Mouse (Mus musculus) T-helper 1 cell (primary cell): ENCODE data around the gene 1700020N01Rik.

Experiments used
- in situ Hi-C: fragments of 300-600 bp; cut with MboI, MseI; formaldehyde crosslinking; loops from one replicate; pipeline ENCODE4 v1.15.1; 2025; ENCODE audit warnings: high pct_unique_total_duplicates

Gene 1700020N01Rik

DNA sequence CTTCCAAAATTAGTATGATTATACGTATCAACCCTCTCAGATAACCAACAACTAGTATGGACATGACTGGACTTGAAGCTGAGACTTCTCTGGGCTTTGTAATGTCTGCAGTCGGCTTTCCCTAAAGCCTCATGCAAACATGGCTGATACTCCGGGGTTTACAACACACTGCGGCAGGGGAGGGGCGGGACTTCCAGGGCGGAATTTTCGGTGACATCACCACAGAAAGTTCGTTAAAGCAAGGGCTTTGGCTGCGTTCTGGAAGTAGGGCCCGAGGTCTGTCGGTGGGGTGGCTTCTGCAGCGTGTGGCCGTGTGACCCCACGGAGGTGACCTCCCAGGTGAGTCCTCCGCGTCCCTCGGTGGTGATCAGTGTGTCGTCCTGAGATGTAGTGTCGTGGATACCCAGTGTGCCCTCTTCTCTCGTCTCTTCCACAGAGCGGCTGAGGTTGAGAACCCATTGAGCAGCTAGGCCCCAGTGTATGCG, at the start of gene 1700020N01Rik:
Gene 1700020N01Rik, plus strand, starts transcription at position 250 of the 485 bp plus-strand sequence.
- in situ Hi-C loops: no loop called here

DNA sequence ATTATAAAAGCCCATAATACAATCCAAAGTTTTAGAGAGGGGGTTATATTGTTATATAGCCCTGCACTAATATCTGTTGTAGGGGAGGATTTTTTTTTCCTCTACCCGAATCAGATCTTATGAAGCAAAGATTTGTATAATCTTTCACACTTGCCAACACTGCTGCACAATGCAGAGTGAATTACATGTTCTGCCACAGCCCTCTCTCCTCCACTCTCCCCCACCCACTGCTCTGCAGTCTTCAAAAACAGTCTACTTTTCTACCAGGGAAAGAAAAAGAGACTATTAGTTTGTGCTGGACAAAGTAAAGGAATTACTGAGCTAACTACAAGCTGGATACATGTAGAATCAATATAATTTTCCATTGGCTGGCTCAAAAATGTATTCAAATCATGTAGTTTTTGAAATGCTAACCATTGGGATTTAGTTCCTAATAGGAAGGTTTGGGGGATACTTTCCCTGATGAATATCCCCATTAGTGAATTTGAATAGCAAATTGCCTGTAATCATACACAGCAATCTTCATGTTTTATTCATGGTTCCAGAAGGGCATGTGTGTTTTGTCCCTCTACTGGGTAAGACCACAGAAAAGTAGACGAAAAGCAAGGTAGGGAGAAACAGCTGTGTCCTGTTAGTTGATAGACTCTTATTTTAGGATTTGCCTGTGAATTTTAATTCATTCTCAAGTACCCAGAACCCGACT, 49.2 kb upstream of the 1700020N01Rik start:
- in situ Hi-C loops: no loop called here

- in situ Hi-C loops: no loop called here
Observed at GRCm38 (mm10) chr10:21544721-21545120, 48.2 kb upstream of the 1700020N01Rik start.

DNA sequence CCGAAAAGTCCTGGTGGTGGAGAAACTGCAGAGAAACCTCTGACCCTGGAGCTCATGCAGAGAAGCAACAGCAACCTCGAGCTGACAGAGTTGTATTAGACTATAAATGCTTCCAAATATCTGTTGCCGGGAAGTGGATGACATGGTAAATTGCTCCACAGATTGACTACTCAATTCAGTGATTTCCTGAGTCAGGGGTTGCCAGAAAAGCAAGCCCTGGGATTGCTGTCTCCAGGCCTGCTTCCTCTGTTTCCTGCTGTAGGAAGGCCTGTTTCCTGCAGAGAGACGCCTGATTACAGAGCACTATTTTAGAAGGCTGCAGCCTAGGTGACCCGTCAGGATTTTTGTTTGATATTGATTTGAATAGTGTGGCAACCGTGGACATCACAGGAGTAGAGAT, 47.5 kb upstream of the 1700020N01Rik start:
- in situ Hi-C loops: no loop called here

- in situ Hi-C loops: no loop called here
Observed at GRCm38 (mm10) chr10:21548871-21549505, 44.0 kb upstream of the 1700020N01Rik start.

- in situ Hi-C loops: no loop called here
Observed at GRCm38 (mm10) chr10:21552967-21553682, 39.8 kb upstream of the 1700020N01Rik start.

GRCm38 (mm10) chr10:21553683-21554035, 39.3 kb upstream of the 1700020N01Rik start:
- in situ Hi-C loops: no loop called here

DNA sequence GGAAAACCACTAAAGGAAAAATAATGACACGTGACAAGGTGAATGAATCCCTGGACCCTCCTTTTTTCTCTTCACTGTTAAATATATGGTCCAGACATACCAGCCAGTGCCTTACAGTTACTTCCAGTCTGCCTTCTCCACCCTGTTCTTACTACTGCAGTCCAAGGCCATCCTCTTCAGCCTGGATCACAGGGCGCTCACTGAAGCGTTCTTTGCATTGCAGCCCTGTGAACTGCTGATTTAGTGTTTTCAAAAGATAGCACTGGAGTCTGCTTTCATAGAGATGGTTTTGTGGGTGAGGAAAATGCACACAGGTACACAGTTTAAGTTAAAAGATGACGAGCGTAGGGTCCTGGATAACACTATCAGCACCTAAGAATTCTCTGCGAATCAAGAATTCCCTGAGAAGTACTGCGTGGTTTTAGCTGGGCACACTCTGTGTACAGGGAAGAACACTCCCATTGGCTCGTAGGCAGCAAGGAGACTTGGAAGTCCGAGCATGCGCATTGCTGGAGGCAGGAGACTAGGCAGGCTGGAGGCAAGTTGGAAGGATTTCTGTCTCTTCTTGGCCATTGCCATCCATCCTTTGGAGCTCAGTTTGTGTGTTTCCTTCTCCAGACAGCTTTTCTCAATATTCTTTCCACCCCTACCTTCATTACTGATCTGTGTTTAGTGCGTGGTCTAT, 37.9 kb upstream of the 1700020N01Rik start:
- in situ Hi-C loops: no loop called here

DNA sequence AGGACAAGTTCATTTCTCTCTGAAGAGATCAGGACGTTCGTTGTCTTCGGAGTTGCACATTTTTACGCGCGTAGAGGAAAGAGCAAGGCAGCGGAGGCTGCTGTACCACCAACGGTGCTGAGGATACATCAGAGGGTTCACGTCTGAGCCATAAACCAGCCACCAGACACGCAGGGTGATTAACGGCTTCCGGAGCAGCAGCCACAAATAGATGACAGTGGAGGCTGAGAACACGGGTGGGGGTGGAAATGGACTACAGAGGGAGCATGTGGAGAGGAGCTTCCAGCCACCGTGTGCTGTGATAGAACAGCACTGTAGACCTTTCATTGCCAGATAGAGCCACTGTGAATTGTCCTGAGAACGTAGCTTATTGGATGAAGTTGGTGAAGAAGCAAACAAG, 33.2 kb upstream of the 1700020N01Rik start:
- in situ Hi-C loops: no loop called here

- in situ Hi-C loops: no loop called here
Observed at GRCm38 (mm10) chr10:21561181-21561580, 31.8 kb upstream of the 1700020N01Rik start.

- in situ Hi-C loops: no loop called here
Observed at GRCm38 (mm10) chr10:21563446-21563845, 29.5 kb upstream of the 1700020N01Rik start.

GRCm38 (mm10) chr10:21564189-21564588, 28.8 kb upstream of the 1700020N01Rik start:
- in situ Hi-C loops: no loop called here

- in situ Hi-C loops: no loop called here
Observed at GRCm38 (mm10) chr10:21566074-21566473, 26.9 kb upstream of the 1700020N01Rik start.

DNA sequence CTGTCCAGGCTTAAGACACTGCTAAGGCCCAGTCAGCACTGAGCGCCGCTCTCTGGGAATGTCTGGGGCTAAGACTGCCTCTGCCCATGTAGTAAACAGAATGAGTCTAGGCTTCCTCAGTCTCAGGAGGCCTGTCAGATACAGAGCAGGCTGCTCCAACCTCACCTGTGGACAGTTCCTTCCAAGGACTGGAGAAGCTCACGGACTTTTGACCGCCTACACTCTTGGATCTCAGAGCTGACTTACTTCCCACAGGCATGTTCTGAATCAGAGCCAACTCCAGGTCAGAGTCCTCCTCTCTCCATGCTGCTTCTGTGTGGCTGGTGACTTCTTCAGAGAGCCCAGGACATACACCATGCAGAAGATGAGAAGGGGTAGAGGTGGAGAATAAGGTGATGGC, 21.3 kb upstream of the 1700020N01Rik start:
- in situ Hi-C loops: no loop called here

GRCm38 (mm10) chr10:21573713-21574112, 19.2 kb upstream of the 1700020N01Rik start:
- in situ Hi-C loops: no loop called here

GRCm38 (mm10) chr10:21575806-21576378, 17.1 kb upstream of the 1700020N01Rik start:
- in situ Hi-C loops: no loop called here

GRCm38 (mm10) chr10:21577798-21578197, 15.1 kb upstream of the 1700020N01Rik start:
- in situ Hi-C loops: no loop called here

GRCm38 (mm10) chr10:21581546-21581945, 11.4 kb upstream of the 1700020N01Rik start:
- in situ Hi-C loops: no loop called here

DNA sequence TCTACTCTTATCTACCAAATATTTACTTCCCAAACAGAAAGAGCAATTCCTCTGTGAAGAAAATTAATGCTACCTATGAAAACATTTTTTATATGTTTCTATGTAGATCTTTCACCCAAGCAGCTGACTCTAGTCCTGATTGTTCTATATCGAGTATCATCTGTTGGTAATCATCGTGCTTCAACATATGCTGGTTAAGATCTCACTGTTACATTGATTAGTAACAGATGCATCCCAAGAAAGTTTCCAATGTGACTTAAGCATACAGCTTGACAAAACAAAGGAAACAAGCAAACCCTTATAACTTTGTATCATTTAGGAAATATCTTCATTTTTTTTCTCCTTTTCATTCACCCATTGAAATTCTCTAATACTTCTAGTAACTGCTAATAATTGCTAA, 5.9 kb upstream of the 1700020N01Rik start:
- in situ Hi-C loops: no loop called here

GRCm38 (mm10) chr10:21588007-21588852, 4.7 kb upstream of the 1700020N01Rik start:
- in situ Hi-C loops: no loop called here

DNA sequence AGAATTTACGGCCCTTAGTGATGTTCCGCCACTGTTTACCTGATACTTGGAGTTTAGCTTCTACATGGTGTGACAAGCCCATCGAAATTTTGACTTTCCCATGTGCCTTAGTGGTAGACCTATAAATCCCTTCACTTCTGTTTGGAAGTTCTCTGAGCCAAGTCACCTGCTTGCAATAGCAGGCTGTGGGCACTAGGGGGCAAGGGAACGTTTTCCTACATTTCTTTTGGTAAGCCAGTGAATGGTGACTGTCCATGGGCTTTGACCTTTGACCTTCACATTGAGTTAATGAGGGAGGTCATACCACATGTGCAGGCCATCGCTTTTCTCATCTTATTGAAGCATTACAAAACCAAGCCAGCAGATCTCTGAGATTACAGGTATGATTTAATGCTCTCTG, 8.0 kb downstream of the 1700020N01Rik start:
- in situ Hi-C loops: no loop called here
